Mouse (Mus musculus): ENCODE results near the gene Ascl2. TPM values are rescaled to one million over a fixed set of nuclear protein-coding genes. Genes with fewer than 3 reads are reported as not detected.
A peak's percentile ranks its signal among the peaks of the same experiment; 100 is the strongest.

Ascl2 gene
- 0.27 and 0.46 TPM in 2 replicates for polyA plus RNA-seq (2015; fragmentation: Nextera tagmentation; extraction: Ambion mirVana)

GRCm38 (mm10) chr7:142968809-142969511 is at the start of gene Ascl2:
TSS of gene Ascl2 (minus strand) at chr7:142969264.
- Histone ChIP-seq H3K27ac (replicated peaks) (no peak within 1 kb of the TSS), H3K27me3 (peaks cover 72% of the 10 kb centered on the region), H3K4me3 (peak within 1 kb of the TSS; percentile 51), H3K36me3 (no peaks in the 10 kb centered on the region), H3K4me2 (replicated peaks) (peak within 1 kb of the TSS; percentile 96), H3K9me3 (no peaks in the 10 kb centered on the region), H3K4me1 (peaks cover 27% of the 10 kb centered on the region), H3K9ac (replicated peaks) (peak within 1 kb of the TSS; percentile 33)
- ATAC-seq (replicated peaks) = peak; percentile 45
- WGBS = under 1% methylated on average over 49 of the region's 51 CpGs

DNA sequence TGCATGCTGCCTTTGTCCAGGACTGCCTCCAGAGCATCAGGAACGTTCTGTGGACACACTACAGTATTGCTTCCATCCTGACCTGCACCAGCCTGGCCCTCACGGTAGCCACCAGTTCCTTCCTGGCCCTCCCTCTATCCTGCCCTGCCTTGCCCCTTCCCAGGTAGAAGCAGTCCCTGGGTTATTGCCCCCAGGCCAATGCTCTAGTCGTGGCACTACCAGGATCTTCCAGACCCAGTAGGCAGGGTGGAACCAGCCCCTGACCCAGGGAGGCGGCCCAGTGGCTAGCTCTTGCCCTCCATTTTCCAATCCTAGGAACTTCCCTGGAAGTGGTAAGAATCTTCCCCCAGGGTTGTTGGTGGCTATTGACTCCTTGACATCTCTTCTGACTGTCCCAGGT is 48.1 kb upstream of the Ascl2 start:
- ATAC-seq (replicated peaks) = no peak
- Histone ChIP-seq H3K9ac (replicated peaks) (no peak overlapping the region), H3K9me3 (no peaks in the 10 kb centered on the region), H3K27me3 (no peaks in the 10 kb centered on the region), H3K4me2 (replicated peaks) (no peak overlapping the region), H3K36me3 (no peaks in the 10 kb centered on the region), H3K4me1 (peaks cover 17% of the 10 kb centered on the region), H3K4me3 (no peak overlapping the region), H3K27ac (replicated peaks) (no peak overlapping the region)
- 77% methylated on average over 4 of the region's 4 CpGs for WGBS

DNA sequence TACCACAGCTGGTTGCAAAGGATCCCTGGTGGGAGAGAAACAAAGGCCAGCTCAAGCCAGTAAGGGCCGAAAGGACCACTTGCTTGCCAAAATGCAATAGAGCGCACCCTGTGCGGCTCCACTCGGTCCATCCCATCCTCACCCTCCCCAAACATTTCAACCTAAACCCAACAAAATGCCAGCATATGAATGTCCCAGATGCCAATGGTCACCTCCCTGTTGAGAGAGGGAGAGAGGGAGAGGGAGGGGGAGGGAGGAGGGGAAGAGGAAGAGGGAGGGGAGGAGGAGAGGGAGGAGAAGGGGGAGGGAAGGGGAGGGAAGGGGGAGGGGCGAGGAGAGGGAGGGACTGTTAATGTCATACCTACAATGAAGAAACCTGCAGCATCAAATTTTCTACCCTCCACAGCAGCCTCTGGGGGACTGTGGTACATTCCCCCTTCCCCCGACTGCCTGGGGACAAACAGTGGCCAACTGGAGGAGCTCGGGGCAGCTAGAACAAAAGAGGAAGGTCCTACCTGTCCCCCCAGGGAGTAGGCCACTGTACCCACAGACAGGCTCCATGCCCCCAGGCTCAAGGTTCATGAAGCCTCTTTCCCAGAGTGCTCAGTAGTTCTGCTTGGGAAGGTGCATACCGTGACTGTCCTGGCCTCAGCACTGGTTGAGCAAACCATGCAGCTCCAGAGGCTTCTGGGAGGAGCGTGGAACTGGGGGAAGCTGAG is 47.5 kb upstream of the Ascl2 start:
- no peaks in the 10 kb centered on the region for H3K27me3 ChIP-seq
- no peak overlapping the region for H3K4me2 ChIP-seq (replicated peaks)
- no peak overlapping the region for H3K9ac ChIP-seq (replicated peaks)
- H3K36me3 ChIP-seq = no peaks in the 10 kb centered on the region
- WGBS = 43% methylated on average over 9 of the region's 9 CpGs
- peaks cover 20% of the 10 kb centered on the region for H3K4me1 ChIP-seq
- no peak overlapping the region for H3K4me3 ChIP-seq
- 0 out of 2 replicates have a peak overlapping the region, but pooled peaks have one; percentile 1 for H3K27ac ChIP-seq (replicated peaks)
- H3K9me3 ChIP-seq = no peaks in the 10 kb centered on the region
- peak; percentile 53 for ATAC-seq (replicated peaks)

GRCm38 (mm10) chr7:143015755-143016423 is 46.8 kb upstream of the Ascl2 start:
- 14% methylated on average over 1 of the region's 1 CpGs for WGBS

DNA sequence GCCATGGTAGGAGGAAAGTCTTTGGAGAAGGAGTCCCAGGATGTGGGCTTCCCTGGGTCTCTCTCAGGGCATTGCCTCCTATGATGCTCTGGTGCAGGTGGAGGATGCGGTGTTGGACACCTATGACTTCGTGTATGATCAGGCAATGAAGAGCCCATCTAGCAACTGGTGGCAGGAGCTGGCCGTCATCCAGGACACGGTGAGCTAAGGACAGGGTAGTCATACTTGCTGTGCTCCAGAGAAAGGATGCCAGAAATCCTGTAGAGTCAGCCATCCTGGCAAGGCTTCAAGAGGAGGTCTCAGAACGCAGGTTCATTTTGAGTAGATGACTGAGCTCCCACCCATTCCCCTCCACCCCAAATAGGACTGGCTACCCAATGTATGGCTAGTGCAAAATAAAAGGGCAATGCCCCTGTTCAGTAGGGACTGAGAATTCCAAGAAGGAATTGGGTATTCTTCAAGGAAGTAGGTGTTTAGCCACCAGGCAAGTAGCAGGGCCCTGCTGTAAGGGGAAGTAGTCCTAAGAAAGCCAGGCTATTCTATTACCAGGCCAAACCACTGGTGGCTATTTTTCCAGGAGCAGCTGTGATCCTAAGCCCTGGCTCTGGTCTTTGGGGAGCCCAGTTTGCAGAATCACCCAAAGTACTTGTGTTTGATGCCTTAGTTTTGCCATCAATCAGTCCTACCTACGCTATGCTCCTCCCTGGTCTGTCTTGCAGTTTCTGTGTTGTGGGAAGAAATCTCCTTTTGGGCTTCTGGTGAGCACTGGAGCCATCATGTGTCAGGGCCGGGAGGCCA is 46.0 kb upstream of the Ascl2 start:
- H3K27ac ChIP-seq (replicated peaks) = no peak overlapping the region
- H3K36me3 ChIP-seq = no peaks in the 10 kb centered on the region
- no peak overlapping the region for H3K9ac ChIP-seq (replicated peaks)
- 83% methylated on average over 7 of the region's 7 CpGs for WGBS
- H3K4me2 ChIP-seq (replicated peaks) = no peak overlapping the region
- ATAC-seq (replicated peaks) = no peak
- H3K9me3 ChIP-seq = no peaks in the 10 kb centered on the region
- peaks cover 20% of the 10 kb centered on the region for H3K4me1 ChIP-seq
- no peak overlapping the region for H3K4me3 ChIP-seq
- H3K27me3 ChIP-seq = no peaks in the 10 kb centered on the region

More at GRCm38 (mm10) chr7:143015755-143016423, 46.8 kb upstream of the Ascl2 start:
- Histone ChIP-seq H3K4me1 (peaks cover 20% of the 10 kb centered on the region), H3K4me2 (replicated peaks) (no peak overlapping the region), H3K27me3 (no peaks in the 10 kb centered on the region), H3K36me3 (no peaks in the 10 kb centered on the region), H3K4me3 (no peak overlapping the region), H3K27ac (replicated peaks) (peak overlapping the region; percentile 1; the same call in 1 of the 2 replicates), H3K9ac (replicated peaks) (no peak overlapping the region), H3K9me3 (no peaks in the 10 kb centered on the region)
- peak; percentile 69 for ATAC-seq (replicated peaks)

DNA sequence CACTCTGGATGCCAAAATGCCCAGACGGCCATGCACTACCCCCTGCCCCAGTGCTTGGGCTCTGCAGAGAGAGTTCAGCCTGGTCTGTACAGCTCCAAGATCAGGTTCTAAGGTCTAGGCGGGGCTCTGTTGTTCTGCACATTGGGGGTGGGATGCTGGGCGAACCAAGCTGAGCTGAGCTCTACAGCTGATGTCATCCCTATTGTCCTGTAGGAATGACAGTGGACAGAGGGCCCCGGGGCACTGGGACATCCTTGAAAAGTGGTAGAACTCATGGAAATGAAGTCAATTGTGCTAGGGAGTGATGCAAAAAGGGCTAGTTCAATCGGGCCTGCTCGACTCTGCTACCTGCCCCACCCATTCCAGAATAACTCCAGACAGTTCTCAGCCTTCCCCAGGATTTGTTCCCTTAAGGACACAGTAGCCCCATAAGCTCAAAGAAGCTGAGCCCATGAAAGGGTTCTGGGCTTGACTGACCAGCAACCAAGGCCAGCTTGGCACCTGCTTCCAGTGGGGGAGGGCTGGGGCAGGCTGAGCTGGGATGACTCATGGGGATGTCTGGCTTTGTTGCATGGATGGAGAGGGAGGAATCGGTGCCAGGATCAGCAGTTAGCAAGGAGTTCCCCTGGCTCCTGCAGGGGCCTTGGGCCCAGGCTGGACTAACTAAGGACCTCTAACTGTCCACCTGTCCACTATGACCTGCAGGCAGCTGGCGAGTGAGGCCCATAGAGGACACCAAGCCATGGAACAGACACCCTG is 44.5 kb upstream of the Ascl2 start:
- Histone ChIP-seq H3K4me1 (peaks cover 31% of the 10 kb centered on the region), H3K4me2 (replicated peaks) (no peak overlapping the region), H3K27me3 (no peaks in the 10 kb centered on the region), H3K4me3 (no peak overlapping the region), H3K27ac (replicated peaks) (no peak overlapping the region), H3K9me3 (no peaks in the 10 kb centered on the region), H3K9ac (replicated peaks) (no peak overlapping the region), H3K36me3 (no peaks in the 10 kb centered on the region)
- WGBS = 73% methylated on average over 8 of the region's 8 CpGs
- ATAC-seq (replicated peaks) = no peak

- Histone ChIP-seq H3K27ac (replicated peaks) (no peak overlapping the region), H3K4me2 (replicated peaks) (no peak overlapping the region), H3K4me1 (peaks cover 43% of the 10 kb centered on the region), H3K36me3 (no peaks in the 10 kb centered on the region), H3K4me3 (no peak overlapping the region), H3K9ac (replicated peaks) (no peak overlapping the region), H3K9me3 (no peaks in the 10 kb centered on the region), H3K27me3 (no peaks in the 10 kb centered on the region)
- ATAC-seq (replicated peaks) = no peak
- 53% methylated on average over 5 of the region's 5 CpGs for WGBS
These were observed 43.3 kb upstream of the Ascl2 start for GRCm38 (mm10) chr7:143012230-143012875.

GRCm38 (mm10) chr7:143011226-143011625 is 42.2 kb upstream of the Ascl2 start:
- Histone ChIP-seq H3K9ac (replicated peaks) (no peak overlapping the region), H3K36me3 (no peaks in the 10 kb centered on the region), H3K27me3 (no peaks in the 10 kb centered on the region), H3K4me1 (peaks cover 41% of the 10 kb centered on the region), H3K27ac (replicated peaks) (no peak overlapping the region), H3K9me3 (no peaks in the 10 kb centered on the region), H3K4me3 (no peak overlapping the region), H3K4me2 (replicated peaks) (no peak overlapping the region)
- 96% methylated on average over 1 of the region's 1 CpGs for WGBS
- no peak for ATAC-seq (replicated peaks)

- WGBS = 86% methylated on average over 4 of the region's 4 CpGs
- no peaks in the 10 kb centered on the region for H3K27me3 ChIP-seq
- ATAC-seq (replicated peaks) = no peak
- peaks cover 30% of the 10 kb centered on the region for H3K4me1 ChIP-seq
- no peak overlapping the region for H3K27ac ChIP-seq (replicated peaks)
- H3K4me2 ChIP-seq (replicated peaks) = no peak overlapping the region
- no peak overlapping the region for H3K4me3 ChIP-seq
- H3K9ac ChIP-seq (replicated peaks) = no peak overlapping the region
- no peaks in the 10 kb centered on the region for H3K36me3 ChIP-seq
- no peaks in the 10 kb centered on the region for H3K9me3 ChIP-seq
These were observed 40.9 kb upstream of the Ascl2 start for GRCm38 (mm10) chr7:143009996-143010395.

DNA sequence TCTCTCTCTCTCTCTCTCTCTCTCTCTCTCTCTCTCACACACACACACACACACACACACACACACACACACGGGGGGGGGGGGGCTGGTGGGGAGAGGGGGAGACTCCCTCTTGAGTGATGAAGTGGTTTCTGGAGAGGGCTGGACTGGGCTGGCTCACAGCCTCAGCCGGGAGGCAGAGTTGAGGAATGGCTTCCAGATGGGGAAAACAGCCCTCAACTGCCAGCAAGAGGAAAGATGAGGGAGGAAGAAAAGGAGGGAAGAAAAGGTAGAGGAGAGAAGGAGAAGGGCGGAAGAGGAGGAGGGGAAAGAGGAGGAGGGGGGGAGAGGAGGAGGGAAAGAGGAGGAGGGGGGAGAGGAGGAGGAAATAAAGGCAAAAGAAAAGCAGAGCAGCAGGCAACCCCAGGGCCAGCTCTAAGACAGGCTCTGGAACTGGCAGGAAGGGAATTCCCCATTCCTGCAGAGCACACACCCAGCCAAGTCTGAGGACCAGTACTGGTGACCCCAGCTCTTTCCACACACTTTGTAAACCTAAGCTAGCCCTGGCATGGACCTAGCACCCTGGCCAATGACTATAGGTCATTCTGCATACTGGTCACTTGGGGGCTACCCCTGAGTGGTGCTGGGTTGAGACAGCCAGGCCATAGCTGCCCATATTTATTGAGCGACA is 40.1 kb upstream of the Ascl2 start:
- no peaks in the 10 kb centered on the region for H3K9me3 ChIP-seq
- 57% methylated on average over 3 of the region's 4 CpGs for WGBS
- peaks cover 30% of the 10 kb centered on the region for H3K4me1 ChIP-seq
- no peak for ATAC-seq (replicated peaks)
- H3K4me3 ChIP-seq = no peak overlapping the region
- H3K4me2 ChIP-seq (replicated peaks) = no peak overlapping the region
- H3K9ac ChIP-seq (replicated peaks) = no peak overlapping the region
- no peaks in the 10 kb centered on the region for H3K27me3 ChIP-seq
- no peaks in the 10 kb centered on the region for H3K36me3 ChIP-seq
- peak overlapping the region; percentile 74 for H3K27ac ChIP-seq (replicated peaks)
